Mouse (Mus musculus) left cerebral cortex, adult 2 months (tissue): ENCODE data around the gene Cacnb3. TPM values are rescaled to one million over a fixed set of nuclear protein-coding genes. Genes with fewer than 3 reads are reported as not detected.

Source experiments
- DNase-seq, 2 experiments: peaks; one replicate each; pipeline ENCODE4 v3.0.0; 2021 to 2022; ENCODE audit warnings: low spot score in 2 of 2, mixed read lengths in 1 of 2; ENCODE audit errors: extremely low spot score in 1 of 2
- H3K27ac ChIP-seq: fragments of 200-600 bp; 2 replicates; pipeline ENCODE4 v1.8.1; 2022
- H3K4me3 ChIP-seq: fragments of 200-600 bp; 2 replicates; pipeline ENCODE4 v1.8.1; 2022
- CTCF ChIP-seq: fragments of 200-600 bp; IDR thresholded peaks from 2 replicates; pipeline ENCODE4 v1.8.1; 2022; ENCODE audit warnings: antibody characterized with exemption, mild to moderate bottlenecking, moderate library complexity
- intact Hi-C: fragments of 180-260 bp; cut with DNase I; formaldehyde crosslinking; loops from one replicate; pipeline ENCODE4 v1.15.1; 2025
- total RNA-seq, 2 experiments: library from RNA; stranded (reverse); gene quantifications; 2 replicates each; pipeline ENCODE4 v1.2.3; 2021

Gene Cacnb3
- total RNA-seq, 2 experiments from 2014 or later: 271 to 291 TPM

DNA sequence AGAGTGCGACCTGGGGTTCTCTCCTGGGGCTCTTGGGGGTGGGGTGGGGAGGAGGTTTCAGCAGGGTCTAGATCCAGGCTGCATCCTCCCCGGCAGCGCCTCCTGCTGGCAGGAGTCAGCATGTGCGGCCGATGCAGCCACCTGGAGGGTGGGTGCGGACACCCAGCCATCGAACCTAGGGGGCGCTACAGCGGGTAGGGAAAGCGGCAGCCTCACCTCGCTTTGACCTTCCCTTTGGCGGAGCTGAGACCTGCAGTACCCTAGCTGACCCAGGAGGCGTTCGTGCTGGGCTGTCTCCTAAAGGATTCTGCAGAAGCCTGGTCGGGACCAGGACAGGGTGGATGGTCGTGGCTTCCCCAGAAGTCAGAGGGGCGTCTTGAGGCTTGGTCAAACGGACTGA, 853 bp downstream of the Cacnb3 start:
- intact Hi-C loops: no loop called here
- Histone ChIP-seq H3K4me3 (peak overlapping the region; percentile 50), H3K27ac (no peak overlapping the region)
- peak; percentile 52 to 71 for DNase-seq
- peak; percentile 92 for TF ChIP-seq CTCF

DNA sequence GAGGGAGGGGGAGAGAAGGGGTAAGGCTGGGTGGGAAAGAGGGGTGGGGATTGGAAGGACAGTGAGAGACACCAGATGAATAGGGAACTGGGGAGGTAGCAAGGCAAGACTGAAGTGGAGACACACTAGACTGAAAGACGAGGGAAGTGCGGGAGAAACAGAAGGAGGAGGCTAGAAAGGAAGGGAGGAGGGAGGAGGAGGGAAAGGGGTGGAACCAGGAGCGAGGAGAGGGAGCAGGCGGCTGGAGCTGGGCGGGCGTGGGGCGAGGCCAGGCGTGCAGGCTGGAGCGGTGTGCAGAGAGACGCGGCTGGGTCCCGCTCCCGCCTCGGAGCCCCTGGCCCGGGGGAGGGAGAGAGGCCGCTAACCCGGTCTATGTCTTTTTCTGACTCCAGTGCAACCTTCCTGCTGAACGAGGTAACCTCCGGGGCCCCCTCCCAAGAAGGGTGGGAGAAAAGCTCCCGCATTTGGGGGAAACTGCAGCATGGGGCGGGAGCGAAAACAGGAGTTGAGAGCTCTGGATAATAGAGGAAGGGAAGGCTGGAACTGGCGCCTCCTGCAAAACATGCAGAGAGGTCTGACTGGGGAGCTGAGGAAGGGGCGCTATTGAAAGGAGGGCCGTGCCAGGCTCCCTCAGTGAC, 1.6 kb downstream of the Cacnb3 start:
- peak in 1 of 2 experiments; percentile 67 for DNase-seq
- Histone ChIP-seq H3K27ac (peak overlapping the region; percentile 7; the same call in 1 of the 2 replicates), H3K4me3 (peak overlapping the region; percentile 50)
- intact Hi-C loops: no loop called here
- TF ChIP-seq CTCF: no peak

DNA sequence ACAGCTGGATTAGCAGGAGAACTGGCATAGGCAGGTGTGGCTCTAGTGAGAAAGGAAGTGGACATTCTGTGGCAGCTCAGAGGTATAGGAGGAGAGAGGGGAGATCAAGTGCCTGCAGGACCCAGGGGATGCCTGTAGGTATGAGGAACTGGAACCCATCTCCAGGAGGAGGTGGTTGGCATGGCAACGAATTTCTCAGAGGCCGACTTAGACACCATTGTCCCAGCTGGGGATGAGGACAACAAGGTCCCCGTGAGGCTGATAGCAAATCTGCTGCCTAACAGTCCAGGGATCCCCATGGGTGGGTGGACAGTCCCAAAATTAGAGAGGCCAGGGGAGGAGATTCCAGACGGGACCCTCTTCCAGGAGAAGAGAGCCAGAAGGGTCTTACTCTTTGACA, 2.3 kb downstream of the Cacnb3 start:
- peak overlapping the region; percentile 7; the same call in 1 of the 2 replicates for H3K27ac ChIP-seq
- no peak for DNase-seq
- TF ChIP-seq CTCF: no peak
- H3K4me3 ChIP-seq: peak overlapping the region; percentile 50
- intact Hi-C loops: no loop called here

DNA sequence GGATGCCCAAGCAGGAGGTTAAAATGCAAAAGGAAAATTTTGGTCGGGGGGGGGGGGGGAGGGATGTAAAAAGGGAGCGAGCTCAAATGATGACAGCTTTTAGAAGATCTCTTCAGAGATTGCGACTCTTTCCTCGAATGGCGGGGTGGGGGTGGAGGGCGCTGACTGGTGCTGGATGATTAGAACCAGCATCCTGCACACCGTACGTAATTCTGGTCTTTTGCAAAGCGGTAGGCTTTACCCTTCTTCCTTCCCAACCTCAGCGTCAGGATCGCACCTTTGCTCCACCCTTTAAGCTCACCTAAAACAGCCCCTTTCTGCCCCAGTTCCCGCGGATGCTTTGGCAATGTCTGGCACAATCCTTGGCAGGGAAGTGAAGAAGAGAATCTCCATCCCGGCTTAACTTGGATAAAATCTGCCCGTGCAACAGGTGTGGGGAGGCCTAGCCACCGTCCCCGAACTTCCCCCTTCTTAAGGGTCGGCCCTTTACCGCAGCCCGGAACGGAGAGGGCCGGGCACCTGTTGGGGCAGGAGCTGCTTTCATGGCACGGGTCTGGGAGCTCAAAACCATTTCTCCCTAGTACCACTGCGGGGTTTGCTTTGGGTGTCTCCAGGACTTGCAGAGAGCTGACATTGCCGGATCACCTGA, 3.3 kb downstream of the Cacnb3 start:
- TF ChIP-seq CTCF: no peak
- H3K27ac ChIP-seq: peak overlapping the region; percentile 80

DNA sequence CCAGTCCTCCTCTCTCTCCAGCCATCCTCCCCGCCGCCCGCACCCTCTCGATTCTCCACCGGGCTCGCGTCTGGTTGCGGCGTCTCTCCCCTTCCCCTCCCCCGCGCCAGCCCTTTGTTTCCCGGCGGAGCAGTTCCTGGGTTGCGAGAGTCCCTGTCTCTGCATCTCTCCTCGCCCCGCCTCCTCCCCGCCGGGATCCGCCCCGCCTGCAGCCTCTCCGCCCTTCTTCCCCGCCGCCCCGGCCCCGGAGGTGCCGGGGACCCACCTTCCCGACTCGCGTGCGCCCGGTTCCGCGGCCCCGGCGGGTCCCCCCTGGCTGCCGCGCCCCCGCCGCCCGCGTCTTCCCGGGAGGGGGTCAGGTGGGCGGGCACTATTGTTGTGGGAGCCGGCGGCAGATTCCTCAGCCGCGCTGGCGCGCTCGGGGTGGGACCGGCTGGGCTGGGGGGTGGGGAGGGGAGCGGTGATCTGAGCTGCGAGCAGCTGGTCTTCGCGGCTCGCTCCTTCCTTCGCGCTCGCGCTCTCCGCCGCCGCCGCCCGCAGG, 4.0 kb downstream of the Cacnb3 start:
- peak; percentile 80 to 83 for DNase-seq
- intact Hi-C loops: no loop called here
- H3K27ac ChIP-seq: peak overlapping the region; percentile 80
- H3K4me3 ChIP-seq: peak overlapping the region; percentile 64
- no peak for TF ChIP-seq CTCF

More for the DNA sequence above, 3.3 kb downstream of the Cacnb3 start:
- H3K4me3 ChIP-seq: peak overlapping the region; percentile 64
- intact Hi-C loops: no loop called here
- DNase-seq: no peak

DNA sequence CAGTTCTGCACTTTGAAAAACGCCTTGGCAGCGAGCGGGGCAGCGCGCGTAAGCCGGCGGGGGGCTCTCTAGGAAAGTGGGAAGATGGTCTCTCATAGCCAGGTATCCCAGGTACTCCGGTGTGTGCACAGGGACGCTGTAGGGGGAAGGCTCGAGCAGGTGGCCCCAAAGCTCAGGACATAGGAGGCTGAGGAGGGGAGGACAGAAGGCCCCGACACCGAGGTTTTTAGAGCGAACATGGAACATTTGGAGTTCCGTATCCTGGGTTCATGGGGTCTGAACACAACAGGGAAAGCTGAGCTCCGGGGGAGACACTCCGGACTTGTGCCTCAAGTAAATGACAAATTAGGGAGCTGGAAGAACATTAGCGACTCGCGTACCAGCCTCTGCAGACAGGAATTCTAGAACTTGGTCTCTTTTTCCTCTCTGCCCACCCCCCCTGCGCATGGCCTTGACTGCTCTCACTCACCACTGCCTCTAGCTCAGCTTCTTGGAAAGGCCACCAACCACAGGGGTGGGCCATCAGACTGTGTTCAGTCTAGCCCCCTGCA, 4.7 kb downstream of the Cacnb3 start:
- H3K27ac ChIP-seq: peak overlapping the region; percentile 80
- DNase-seq: no peak

DNA sequence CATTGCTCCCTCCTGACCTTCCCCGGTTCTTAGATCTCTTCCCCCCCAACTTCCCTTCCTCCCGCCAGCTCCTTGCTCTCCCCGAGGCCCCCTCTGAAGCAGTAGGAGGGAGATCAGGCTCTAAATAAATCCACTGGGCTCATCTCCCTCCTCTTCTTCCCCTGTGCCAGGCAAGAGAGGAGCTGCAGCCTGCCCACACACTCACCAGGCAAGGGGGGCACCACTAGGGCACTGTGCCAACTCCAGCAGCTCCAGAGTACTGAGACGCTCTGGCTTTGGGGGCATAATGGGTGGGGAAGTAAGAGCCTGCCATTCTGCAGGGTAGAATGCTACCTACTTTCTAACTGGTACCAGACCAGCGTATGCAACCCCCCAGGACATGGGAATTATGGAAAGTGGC, 5.9 kb downstream of the Cacnb3 start:
- intact Hi-C loops: no loop called here
- Histone ChIP-seq H3K27ac (peak overlapping the region; percentile 80), H3K4me3 (peak overlapping the region; percentile 64)
- DNase-seq: peak; percentile 70
- no peak for TF ChIP-seq CTCF

More for the DNA sequence above, 4.7 kb downstream of the Cacnb3 start:
- intact Hi-C loops: no loop called here
- peak overlapping the region; percentile 64 for H3K4me3 ChIP-seq
- no peak; the same call in 1 of the 2 replicates for TF ChIP-seq CTCF

DNA sequence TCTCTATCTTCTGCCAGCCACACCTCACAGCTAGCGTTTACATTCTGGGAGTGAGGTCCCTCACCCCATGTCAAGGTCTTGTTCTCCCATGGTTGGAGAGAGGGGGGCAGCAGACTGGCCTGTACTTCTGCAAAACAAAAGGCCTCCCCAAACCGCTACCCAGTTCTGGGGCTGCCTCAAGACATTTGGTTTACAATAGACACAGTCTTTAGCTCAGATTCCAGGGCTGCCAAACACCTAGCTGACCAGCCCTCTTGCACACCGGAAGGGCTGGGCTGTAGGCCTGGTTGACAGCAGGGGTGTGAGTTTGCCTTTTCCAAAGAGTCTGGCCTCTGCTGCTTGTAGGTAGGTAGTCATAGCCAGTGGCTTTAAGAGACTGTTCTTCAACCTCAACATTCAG, 6.5 kb downstream of the Cacnb3 start:
- no peak for DNase-seq
- no peak for TF ChIP-seq CTCF
- Histone ChIP-seq H3K27ac (no peak overlapping the region), H3K4me3 (peak overlapping the region; percentile 64)
- intact Hi-C loops: no loop called here

DNA sequence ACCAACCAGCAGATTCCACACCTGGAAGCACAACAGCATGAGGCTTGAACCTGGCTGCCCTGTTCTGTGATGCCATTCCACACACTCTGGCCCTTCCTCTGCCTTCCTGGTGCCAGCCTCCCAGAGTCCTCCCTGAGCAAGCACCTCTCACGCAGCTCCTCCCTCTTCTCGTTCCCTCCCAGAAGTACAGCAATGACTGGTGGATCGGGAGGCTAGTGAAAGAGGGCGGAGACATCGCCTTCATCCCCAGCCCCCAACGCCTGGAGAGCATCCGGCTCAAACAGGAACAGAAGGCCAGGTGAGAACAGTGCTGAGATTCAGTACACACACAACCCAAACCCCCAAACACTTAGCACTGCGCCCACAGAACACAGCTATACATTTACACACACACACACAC, 9.5 kb downstream of the Cacnb3 start:
- no peak for DNase-seq
- Histone ChIP-seq H3K27ac (no peak overlapping the region), H3K4me3 (no peak overlapping the region)
- no peak for TF ChIP-seq CTCF
- intact Hi-C loops: no loop called here

DNA sequence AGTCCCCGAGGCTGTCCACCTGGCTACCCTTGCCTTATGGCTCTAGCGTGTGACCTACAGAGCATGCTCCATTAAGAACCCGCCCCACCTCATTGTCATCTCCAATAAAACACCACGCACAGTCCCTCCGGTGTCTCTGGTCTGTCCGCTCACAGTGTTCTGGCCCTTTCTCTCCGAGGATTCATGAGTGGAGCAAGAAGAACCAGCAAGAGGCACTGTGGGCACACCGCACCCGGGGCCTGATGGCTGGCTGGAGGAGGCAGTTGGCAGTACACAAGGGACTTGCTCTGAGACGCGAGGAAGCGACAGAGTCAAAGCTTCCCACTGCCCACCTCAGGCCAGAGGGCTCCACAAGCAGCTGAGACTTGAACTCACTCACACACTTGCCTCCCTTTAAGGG, 13.8 kb downstream of the Cacnb3 start:
- DNase-seq: no peak
- H3K4me3 ChIP-seq: no peak overlapping the region
- intact Hi-C loops: no loop called here
- no peak for TF ChIP-seq CTCF
- H3K27ac ChIP-seq: peak overlapping the region; percentile 36; the same call in 1 of the 2 replicates

DNA sequence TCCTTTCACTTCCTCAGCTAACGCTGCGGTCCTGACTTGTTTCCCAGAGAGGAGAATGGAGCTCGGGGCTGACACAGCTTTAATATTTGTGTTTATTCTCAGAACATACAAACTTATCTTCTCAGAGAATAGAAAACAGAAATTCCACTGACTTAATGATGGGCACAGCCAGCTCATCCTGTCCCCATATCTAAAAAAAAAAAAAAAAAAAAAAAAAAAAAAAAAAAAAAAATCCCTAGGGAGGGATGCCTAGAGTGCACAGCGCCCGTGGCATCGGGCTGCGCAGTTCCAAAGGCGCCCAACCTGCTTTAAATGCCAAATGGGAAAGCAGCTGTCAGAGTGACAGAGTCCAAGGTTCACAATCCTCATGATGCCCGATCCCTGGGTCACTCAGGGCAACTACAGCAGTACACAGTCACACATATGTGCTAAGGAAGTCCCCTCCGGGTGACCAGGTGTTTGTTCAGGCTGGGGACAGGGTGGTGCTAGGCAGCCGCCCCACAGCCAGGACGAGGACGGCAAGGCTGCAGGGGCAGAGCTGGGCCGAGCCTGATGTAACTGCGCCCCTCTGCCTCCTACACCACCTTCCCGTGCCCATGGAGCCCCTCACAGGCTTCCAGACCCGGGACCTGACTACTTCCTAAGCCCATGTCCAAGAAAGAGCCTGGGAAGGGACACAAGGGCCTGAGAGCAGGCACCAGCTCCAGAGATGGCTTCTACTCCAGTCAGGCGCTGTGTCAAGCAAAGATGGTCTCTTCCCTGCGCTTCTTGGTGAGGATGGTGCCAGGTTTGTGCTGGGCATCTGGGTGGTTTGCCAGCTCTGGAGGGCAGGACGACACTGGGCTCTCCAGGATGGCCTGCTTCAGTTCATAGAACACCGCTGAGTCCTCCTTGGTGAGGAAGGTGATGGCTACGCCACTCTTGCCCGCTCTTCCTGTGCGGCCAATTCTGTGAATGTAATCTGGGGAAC, 14.7 kb downstream of the Cacnb3 start:
- no peak for TF ChIP-seq CTCF
- intact Hi-C loops: no loop called here
- peak overlapping the region; percentile 36; the same call in 1 of the 2 replicates for H3K27ac ChIP-seq
- H3K4me3 ChIP-seq: no peak overlapping the region
- no peak for DNase-seq
